Mouse (Mus musculus) cerebellum, adult 11 months (tissue): ENCODE results near the gene Mxd3.
A peak's percentile ranks its signal among the peaks of the same experiment; 100 is the strongest.

Experiments used
- DNase-seq: peaks from one replicate; pipeline ENCODE4 v3.0.0; 2022

Mxd3 gene

DNA sequence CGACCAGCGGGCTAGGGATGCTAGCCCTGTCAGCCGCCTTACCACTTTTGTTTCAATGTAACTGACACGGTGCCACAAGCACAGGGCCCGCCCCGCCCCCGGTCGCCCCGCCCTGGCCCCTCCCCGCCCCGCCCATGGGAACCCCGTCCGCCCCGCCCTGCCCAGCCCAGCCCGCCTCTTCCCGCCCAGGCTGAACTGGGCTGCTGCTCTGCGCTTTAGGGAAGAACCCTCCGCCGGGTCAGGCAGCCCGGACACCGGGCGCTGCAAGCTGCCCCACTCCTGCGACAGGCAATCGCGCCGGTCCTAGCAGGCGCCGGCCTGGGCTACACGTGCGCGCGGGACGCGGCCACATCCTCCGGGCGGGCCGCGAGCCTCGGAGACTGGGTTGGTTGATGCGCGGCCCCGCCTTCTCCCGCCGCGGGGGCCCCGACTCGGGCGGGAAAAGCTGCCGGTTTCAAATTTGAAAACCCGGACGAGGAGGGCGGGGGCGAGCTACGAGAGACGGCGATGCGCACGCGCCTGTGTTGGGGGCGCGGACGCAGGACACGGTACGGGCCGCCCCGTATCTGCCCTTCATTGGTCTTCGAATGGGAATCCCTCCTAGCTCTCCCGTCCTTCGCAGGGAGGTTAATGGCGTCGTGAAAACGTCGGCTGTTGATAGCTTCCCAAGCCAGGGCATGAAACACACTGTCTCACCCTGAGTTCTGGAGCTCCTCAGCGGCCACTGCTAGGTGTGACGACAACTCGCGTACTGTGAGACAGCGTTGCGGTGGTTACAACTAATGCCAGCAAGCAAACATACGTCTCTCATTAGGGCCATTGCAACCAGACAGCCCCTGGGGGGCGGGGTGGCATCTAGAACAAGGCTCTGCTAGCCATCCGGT, at the start of gene Mxd3:
Mxd3 (minus strand) TSS at position 141 of the 884 bp plus-strand sequence.
- peak; percentile 59 for DNase-seq

DNA sequence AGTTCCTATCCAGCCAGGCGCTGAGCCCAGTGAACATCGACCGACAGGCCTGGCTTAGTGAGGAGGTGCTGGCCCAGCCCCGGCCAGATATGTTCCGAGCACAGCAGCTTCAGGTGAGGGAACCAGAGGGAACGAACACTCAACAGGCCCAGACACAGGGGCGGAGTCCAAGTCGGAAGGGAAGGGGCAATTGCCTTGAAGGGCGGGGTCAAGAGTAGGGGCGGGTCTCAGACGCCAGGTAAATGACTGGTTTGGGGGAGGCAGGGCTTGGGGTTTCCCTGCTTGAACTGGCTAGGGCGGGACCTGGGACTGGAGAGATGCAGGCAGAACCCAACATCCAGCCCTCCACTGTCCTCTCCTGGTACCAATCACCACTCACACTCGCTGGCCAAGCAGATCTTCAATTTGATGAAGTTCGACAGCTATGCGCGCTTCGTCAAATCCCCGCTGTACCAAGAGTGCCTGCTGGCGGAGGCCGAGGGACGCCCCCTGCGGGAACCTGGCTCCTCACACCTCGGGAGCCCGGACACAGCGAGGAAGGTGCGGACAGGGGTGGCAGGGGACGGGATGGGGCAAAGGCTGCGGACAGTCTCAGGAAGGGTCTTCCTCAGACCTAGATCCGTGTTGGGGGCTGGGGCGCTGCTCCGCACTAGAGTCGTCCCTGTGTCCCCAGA, 49.4 kb upstream of the Mxd3 start:
- DNase-seq = no peak

DNA sequence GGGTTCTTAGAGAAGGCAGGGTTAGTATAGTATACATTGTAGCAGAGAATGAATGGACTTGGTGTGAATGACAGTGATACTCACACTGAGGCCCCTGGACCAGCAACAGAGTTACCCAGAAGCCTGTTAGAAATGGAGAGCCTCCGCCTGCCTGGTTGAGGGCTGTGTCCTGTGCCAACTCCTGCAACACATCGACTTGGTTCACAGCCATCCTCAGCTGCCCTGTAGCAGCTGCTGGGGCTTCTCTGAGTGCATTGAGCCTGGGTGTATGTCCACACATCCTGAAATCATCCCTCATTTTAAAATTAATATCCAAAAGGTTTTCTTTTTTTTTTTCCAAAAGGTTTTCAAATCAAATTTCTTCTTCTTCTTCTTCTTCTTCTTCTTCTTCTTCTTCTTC, 46.3 kb upstream of the Mxd3 start:
- DNase-seq = no peak

DNA sequence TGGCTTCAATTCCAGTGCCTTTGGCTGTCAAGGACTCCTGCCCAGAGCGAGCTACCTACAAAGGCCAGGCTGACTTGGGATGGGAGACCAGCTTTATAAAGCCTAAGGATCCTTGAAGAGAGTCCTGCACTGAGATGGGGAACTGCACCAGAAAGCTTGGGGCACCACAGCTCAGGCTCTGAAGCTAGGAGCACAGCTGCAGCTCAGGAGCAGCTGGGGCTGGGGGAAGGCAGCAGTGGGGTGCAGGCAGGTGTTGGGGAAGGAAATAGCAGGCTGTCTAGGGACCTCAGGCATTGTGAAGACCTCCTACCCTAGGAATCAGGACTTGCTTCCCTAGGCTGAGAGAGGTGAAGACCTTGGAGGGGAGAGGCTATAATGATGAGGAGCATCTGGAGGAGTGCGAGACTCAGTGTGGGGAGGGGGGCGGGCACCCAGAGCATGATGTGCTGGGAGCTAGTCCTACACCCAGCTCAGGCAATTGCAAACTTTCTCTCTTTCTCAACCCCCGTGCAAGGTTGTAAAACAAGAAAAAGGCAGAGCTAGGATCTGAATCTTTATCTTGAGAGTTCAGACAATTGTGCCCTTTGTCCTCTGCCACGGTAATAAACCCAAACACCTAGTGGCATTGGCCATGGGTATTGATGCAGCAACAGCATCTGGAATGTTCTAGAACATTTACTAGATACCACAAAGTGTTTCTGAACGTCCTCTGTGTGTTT, 44.7 kb upstream of the Mxd3 start:
- DNase-seq = no peak

DNA sequence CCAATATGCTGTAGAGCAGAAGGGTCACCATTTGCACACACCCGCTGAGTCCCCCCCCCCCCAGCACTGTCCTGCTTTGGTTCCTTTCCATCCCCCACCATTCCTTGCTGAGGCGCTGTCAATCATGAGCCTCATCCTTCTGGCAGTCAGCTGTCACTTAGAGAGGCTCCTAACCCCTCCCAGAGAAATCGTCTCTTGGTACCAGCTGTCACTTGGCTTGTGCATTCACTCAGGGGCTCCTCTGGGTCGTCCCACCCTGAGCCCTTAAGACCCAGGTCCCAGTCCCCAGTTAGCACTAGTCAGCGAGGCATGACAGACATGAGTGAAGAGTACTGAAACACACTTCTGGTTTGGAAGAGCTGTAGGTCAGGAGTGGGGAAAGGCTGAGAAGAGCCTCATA, 42.1 kb upstream of the Mxd3 start:
- no peak for DNase-seq

DNA sequence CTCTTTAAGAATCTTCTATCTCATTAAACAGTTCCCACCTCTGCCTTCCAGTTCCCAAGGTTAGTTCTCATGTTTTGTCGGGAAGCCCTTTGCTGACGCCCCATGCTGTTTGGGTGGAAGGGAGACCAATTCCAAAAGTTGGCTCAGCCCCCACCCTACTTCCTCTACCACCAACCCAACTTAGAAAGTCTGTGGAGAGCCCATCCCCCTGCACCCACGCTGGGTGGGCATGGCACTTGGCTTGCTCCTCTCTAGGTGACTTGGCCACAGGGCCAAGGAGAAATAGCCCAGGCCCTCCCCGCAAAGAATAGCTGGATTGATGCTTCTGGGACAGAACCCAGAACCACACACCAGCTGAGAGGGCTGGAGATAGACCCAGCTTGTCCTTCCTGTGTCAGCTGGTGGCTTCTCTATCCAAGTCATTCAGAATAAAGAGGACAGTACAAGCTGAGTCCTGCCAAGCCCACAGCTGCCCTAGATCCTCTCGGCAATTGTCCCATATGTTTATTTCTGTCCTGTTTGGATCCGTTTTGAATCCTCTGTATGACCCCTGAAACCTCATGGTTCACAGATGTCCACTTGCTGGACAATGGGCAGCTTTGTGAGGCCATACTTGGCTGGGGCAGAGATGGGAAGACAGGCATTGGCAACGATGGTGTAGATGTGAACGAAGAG, 41.5 kb upstream of the Mxd3 start:
- no peak for DNase-seq

DNA sequence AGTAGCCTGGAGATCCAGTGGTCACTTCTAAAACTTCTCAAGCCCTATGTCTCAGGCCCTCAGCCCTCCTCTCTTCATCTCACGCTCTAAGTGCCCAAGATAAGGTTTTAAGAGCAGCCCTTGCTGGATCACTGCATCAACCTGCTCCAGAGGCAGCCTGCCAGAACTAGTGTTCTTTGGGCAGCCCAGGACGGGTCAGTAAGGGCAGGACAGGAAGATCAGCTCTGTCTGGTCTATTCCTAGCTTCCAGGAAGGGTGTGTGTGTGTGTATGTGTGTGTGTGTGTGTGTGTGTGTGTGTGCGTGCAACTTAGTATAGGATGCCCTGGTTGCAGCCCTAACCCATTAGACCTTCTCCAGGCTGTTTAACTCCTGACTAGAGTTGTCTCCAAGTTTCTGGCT, 40.6 kb upstream of the Mxd3 start:
- no peak for DNase-seq

DNA sequence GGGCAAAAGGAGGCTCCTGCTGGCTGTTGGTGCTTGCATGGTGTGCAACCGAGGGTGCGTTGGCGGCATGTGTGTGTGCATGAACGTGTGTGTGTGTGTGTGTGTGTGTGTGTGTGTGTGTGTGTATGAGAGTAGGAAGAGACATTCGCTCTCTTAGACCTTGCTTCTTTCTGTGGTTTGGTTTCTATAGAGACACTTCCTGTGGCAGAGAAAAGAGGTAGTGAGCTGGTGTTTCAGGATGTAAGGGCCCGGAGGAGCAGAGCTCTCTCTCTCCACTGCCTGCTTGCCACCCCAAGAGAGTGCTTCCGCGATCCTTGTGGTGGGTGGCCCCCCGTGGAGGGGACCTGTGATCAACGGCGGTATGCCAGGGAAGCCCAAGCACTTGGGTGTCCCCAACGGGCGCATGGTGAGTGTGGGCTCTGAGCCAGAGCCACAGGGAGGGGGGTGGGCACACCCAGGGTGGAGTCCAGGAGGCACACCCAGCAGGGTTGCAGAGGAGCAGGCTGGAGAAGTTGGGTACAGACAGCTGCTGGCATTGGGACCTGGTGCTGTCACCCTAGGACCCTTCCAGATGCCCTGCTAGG, 40.0 kb upstream of the Mxd3 start, which contains the start of gene Rgs14:
Rgs14 (plus strand) TSS at position 202 of the 584 bp plus-strand sequence.
- DNase-seq = no peak

DNA sequence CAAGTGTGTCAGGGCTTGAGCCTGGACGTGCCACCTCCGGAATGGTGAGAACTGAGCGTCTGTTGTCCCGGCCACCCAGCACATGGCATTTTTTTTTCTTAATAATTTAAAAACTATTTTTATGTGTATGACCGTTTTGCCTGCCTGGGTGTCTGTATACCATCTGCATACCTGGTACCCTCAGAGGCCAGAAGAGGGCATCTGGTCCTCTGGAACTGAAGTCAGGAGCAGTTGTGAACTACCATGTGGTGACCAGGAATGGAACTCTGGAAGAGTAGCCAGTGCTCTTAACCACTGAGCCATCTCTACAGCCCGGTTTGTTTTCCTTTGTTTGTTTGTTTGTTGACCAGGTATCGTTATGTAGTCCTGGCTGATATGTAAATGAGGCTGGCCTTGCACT, 38.8 kb upstream of the Mxd3 start:
- DNase-seq = no peak

DNA sequence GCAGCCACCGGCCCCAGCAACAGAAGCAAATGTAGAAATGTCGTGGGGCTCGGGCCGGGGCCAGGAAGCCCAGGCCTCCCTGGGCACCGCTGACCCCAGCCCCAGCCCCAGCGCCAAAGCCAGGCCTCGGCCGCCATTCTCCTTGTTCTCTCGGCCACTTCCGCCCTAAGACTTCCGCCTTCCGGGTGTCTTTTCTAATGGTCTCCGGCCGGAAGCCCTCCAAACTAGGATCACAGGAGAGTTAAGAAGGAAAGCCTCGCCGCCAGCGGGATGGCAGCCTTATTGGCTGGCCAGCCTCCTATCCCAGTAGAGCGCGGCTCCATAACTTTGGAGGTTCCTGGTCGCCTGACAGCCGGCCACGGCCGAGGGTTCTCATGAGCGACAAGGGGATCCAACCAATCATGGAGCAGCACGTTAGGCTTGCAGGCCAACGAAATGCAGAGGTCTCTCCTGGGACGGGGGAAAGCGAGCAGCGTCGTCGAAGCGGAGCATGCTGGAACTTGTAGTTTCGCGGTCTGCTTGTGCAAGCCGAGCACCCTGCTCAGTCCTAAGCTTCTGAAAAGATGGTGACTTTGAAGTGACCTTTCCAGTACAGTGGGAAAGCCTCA, 32.9 kb upstream of the Mxd3 start, which contains the start of gene Lman2:
Lman2 (minus strand) TSS at position 331 of the 608 bp plus-strand sequence.
- peak; percentile 93 for DNase-seq

DNA sequence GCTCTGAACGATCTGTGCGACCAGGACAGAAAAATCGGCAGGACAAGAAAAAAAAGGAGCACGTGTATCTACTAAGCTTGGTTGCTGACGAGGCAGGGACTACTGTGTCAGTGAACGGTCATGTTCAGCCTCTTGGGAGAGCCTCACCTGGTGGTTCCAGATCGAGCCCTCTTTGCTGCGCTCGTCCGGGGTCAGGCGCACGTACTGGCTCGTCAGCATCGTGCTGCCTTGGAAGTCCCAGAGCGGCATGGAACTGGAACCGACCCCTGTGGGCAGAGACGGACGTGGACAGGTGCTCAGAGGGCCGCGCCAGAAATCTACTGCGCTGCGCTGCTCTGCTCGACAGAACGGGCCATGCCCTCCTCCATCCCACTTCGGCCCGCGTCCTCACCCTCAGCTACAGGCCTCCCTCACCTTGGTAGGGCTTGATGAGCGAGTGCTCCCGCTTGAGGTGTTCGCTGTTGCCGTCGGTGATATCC, 32.4 kb upstream of the Mxd3 start:
- peak; percentile 38 for DNase-seq

DNA sequence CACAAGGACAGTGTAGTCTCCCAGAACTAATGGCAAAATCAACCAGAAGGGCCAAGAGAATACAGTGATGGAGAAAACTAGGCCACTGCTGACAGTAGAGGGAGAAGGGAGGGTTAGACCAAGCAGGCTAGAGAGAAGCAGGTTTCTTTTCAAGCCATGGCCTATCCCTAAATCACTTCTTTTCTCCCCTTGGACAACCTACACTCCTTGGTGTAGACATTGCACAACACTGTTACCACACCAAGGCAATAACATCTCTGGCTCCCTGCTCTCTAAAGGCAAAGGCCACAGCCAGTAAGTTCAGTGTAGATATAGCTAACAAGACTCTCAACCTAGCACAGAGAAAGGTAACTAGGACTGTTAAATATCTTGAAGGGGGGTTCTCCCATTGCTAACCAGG, 31.5 kb upstream of the Mxd3 start:
- no peak for DNase-seq

DNA sequence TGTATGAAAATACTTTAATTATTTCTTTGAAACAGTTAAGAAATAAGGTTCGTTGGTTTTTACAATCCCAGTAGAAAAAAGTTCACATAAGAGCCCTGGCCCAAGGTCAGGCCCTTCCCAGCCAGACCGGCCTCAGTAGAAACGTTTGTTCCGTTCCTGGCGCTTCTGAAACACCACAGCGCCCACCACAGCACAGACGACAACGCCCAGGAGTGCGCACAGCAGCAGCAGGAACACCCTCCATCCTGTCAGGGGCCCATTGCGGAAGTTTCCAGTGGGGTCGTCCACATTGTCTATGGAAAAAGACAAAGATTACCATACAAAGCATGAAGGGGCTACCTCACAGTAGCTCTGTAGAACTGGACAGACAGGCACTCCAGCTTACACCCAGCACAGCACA, 17.1 kb upstream of the Mxd3 start:
- DNase-seq = no peak

DNA sequence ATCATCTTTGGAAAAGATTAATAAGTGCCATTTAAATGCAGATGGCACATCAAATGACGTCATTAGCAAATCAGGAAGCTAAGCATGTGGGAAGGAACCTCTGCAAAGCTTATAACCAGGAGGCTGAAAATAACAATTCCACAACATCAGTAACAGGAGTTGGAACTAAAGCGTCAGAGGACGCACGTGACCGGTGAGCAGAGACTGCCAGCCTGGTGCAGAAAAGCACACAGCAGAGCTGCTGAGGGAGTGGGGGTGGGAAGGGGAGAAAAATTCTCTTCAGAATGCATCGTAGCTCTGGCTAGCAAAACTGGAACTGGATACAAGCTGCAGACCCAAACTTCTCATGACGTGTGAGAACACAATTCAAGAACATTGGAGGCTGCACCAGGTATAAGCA, 14.7 kb upstream of the Mxd3 start:
- DNase-seq = no peak

DNA sequence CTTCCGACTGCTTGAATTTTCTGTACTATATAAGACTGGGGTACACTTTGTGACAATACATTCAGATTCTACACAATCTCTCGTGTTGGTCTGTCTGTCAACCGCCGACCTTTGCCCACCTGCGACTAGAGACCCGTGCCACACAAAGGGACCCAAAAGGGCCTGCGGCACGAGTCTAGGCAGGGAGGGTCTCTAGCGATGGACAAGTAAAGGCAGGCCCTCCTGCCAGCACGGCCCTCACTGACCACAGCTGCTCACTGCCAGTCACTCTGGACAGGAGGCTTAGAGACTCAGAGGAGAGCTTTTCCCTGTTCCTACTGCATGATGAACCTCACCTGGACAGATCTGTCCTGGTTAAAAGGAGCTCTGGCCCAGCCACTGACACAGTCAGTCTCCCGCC, 12.8 kb upstream of the Mxd3 start:
- no peak for DNase-seq

DNA sequence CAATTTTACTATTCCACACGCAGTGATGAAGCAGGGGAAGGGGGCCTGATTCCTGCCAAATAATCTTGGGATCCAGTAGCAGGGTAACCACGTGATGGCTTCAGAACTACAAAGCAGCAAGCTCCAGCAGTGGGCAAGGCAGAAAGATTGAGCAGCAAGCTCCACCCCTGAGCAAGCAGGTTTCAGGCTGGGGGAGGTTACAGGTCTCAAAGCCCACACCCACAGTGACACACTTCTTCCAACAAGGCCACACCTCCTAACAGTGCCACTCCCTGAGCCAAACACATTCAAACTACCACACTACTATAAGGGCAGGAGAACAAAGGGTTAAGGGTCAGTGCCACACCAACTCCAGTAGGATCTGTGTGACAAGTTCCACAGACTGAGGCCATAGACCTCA, 9.6 kb upstream of the Mxd3 start:
- DNase-seq = no peak

DNA sequence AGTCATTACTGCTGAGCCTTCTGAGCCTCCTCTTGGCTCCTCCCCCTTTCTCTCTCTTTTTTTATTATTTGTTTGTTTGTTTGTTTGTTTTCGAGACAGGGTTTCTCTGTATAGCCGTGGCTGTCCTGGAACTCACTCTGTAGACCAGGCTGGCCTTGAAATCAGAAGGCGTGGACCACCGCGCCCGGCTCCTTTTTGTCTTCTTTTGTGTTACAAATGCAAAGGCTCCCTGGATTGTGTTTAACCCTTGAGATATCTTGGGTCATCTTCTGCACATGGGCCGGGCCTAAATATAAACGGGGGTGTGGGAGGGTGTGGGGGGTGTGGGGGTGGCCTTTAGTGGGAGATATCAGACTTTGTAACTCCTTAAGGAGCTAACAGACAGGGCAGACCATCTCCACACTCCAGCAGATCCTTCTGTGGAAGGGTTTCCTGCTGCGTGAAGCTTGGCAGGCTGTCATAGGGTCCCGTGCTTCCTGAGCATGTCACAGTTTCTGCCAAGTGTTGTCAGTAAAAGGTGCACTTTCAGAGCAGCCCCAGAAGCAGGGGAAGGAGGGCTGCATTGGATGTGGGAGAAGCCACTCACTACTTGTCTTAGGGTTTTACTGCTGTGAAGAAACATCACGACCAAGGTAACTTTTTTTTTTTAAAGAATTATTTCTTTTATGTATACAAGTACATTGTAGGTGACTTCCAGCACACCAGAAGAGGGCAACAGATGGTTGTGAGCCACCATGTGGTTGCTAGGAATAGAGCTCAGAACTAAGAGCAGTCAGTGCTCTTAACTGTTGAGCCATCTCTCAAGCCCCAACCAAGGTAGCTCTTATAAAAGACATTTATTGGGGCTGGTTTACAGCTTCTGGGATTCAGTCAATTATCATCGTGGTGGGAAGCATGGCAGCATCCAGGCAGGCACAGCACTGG, 8.8 kb upstream of the Mxd3 start:
- DNase-seq = no peak

DNA sequence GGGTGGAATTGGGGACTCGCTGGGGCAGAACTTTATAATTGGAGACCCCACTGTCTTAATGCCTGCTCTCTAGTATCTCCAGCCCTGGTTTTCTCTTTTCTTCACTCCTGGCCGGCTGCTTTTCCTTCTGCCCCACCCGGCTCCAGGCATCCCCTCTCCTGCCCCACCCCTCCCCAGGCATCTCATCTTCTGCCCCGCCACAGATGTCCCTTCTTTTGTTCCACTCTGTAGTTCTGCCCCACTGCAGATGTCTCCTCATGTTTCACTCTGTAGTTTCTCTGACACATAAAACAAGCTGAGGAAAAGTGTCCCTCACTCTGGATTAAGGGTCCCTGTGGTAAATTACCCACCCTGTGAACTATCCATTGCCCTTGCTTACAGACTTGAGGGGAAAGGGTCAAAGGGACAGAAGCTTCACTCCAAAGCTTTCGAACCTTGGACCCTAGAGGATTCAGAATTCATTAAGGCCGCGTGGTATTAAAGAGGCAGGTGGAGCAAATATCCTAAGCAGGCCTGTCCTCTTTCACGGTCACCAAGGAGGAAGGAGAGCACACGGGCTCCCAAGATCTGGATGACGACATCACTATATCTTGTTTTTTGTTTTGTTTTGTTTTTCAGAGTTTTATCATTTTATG, 7.8 kb upstream of the Mxd3 start:
- no peak for DNase-seq

DNA sequence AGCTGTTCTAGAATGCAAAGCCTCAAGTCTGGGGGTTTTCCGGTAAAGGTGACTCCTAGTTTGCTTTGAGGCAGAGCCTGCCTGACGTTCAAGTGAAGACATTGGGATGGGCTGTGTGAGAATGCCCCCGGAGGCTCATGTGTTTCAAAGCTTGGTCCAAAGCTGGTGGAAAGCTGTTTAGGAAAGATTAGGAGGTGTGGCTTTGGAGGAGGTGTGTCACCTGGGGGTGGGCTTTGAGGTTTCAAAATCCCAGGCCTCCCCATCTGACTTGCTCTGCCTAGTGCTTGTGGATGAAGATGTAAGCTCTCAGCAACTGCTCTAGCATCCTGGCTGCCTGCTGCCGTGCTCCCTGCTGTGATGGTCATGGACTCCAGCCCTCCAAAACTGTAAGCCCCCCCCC, 6.1 kb upstream of the Mxd3 start:
- DNase-seq = no peak

DNA sequence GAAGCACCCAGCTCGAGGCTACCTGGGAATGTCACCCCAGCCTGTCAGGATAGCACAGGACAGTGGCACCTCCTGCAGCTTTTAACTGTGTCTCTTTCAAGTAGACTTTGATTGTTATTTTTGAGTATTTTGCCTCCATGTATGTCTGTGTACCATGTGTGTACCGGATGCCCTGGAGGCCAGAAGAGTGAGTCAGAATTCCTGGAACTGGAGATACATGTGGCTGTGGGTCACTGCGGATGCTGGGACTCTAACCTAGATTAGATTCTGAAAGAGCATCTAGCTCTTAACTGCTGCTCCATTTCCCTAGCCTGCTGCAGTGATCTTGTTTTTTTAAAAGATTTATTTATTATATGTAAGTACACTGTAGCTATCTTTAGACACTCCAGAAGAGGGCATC, 2.7 kb upstream of the Mxd3 start:
- DNase-seq = no peak
